Mouse (Mus musculus): Measurements from ENCODE around the gene Hsf2bp. TPM values are rescaled to one million over a fixed set of nuclear protein-coding genes. Genes with fewer than 3 reads are reported as not detected.
"Not testable (repeated sequence)": the region's sequence is repeated elsewhere in the genome, so short reads cannot be mapped to it uniquely, and the experiment has no call there.

The Hsf2bp gene
- total RNA-seq (2021), result under 1 TPM; 0.95 to 0.98 TPM

- peak; percentile 78 for DNase-seq
Observed at GRCm38 (mm10) chr17:32035609-32036508, at the start of gene Hsf2bp, which contains the start of gene Rrp1b. TSS of gene Hsf2bp (minus strand) at chr17:32036349. TSS of gene Rrp1b (plus strand) at chr17:32036100.

DNA sequence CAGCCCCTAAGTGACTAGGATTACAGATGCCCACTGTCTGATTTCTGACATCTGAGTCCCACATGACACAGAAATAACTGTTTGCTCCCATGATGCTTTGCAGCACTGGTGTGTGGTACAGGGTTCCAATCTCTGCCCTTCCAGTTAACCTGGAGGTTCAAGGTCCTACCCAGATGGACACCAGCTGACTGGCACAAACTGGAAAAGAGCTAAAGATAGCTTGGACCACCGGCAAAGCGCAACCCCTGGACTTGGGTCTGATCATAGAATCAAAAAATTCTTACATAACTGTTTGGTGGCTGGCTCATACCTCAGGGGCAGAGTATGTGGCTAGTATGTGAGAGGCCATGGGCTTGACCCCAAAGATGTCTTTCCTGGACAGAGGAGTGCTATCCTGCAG, 47.2 kb upstream of the Hsf2bp start:
- DNase-seq, result no peak

- peak; percentile 75 for DNase-seq
Observed at GRCm38 (mm10) chr17:32075164-32075563, 39.0 kb upstream of the Hsf2bp start.

- no peak for DNase-seq
Observed at GRCm38 (mm10) chr17:32074658-32075057, 38.5 kb upstream of the Hsf2bp start.

GRCm38 (mm10) chr17:32073359-32073758, 37.2 kb upstream of the Hsf2bp start:
- peak; percentile 94 for DNase-seq

DNA sequence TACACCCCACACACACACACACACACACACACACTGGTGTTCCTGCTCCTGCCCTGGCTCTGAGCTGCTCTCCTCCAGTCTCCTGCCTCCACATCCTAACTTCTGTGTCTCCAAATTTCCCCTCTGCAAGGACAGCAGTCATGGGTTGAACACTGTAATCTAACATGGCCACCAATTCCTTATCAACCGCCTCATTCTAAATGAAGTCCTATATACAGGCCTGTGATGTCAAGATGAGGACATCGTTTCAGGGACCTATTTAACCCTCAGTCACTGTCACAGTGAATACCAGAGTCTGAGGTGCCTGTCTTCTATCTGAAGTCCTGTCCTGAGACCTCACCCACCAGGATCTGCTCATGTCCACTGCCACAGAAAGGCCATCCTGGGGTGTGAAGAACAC, 32.7 kb upstream of the Hsf2bp start:
- no peak for DNase-seq

DNA sequence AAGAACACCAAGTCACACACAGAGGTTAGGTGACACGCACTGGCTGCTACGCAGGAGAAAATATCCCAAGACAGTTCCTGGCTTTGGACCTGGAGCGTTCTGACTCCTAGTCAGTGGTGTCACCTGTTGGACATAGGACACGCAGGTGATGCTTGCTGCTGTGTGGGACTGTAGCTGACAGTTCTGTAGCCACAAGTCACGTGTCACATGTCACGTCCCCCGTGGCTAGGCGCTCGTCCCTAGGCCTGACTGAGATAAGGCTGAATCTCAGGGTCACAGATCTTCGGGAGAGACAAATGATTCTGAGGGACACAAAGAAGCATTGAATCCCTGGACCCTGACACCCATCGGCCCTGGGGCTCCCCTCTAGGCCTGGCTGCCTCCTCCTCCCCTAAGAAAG, 32.2 kb upstream of the Hsf2bp start:
- DNase-seq, result no peak

DNA sequence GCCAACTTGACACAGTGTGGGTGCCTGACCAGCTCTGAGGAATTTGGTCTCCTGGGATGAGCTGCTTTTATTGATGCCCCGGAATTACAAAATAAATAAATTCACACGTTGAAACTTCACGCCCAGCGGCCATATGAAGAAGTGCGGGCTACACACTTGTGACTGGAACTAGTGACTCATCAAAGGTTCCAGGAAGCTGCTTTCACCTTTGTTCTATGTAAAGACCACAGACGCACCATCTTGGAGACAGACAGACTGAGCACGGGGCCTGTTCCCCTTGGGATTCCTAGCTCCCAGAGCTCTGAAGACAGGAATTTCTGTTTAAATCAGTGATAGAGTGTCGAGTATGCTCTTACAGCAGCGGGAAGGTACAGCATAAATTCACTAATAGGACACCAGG, 31.4 kb upstream of the Hsf2bp start:
- no peak for DNase-seq

- not testable (repeated sequence) for DNase-seq
Observed at GRCm38 (mm10) chr17:32064762-32065161, 28.6 kb upstream of the Hsf2bp start.

DNA sequence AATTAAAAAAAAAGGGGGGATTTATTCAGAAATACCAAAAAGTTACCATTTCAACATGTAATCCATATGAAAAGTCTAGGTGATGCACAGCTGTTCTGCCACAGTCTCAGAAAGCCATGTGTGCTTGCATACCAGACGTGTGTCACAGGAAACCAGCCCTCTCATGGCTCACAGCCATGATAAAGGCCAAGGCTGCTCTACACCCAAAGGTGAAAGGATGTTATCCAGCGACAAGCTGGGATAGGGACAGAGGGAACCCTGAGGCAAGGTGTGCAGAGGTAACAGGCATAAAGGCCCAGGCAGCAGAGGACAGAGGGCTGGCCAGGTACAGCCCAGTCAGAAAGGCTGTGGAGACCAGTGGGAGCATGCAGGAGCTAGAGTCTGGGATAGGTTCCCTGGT, 27.5 kb upstream of the Hsf2bp start:
- no peak for DNase-seq

GRCm38 (mm10) chr17:32061219-32061618, 25.1 kb upstream of the Hsf2bp start:
- no peak for DNase-seq

DNA sequence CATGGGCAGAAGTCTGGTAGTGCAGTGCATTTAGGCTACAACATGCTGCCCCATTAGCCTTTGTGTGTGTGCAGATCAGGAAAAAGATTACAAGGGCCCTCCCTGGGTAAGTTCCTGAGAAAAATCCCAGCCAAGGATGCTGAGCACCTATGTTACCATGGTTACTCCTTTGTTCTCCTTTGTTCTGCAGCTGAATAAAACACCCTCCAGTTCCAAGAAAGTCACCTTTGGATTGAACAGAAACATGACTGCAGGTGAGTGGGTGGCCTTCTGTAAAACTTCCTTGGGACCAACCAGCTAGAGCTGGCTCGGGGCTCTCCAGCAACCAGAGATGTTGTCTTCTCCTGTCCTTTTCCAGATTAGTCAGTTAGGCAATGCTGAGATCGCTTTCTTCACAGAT, 22.9 kb upstream of the Hsf2bp start:
- no peak for DNase-seq

- no peak for DNase-seq
Observed at GRCm38 (mm10) chr17:32057843-32058242, 21.7 kb upstream of the Hsf2bp start.

DNA sequence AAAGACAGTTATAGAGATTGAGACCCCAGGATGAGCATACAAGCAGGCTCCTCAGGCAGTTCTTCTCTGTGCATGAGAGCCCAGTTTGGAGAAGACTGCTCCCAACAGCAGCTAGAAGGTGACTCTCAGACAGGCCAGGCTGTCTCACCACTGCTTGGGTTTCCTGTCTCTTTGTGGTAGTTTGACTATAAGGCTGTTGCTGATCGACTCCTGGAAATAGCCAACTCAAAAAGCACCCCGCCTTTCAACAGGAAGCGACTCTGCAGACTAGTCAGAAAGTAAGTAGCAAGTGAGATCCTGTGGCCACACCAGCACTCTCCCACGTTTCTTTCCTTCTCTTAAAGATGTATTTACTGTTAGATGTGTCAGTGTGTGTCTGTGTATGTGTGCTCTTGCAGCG, 17.5 kb upstream of the Hsf2bp start:
- DNase-seq, result no peak

GRCm38 (mm10) chr17:32052237-32053080, 16.3 kb upstream of the Hsf2bp start:
- peak; percentile 42 for DNase-seq

DNA sequence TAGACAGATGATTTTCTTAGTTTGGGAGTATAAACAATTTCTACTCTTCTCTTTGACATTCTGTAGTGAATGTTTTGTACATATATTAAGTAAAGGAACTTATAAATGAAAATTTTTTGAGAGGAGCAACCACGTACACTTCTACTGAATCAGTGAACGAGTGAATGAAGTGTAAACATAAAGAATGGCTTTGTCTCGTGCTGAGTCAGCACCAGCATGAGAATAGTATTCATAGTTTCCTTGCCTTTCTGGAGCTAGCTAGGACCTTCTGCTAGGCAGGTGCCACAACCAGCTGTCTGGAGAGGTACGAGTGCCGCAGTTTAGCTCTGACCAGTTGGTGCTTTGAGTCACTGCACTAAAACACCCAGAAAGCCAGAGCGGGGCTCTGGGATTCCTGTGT, 14.5 kb upstream of the Hsf2bp start:
- DNase-seq, result no peak

GRCm38 (mm10) chr17:32049914-32050313, 13.8 kb upstream of the Hsf2bp start:
- DNase-seq, result no peak

DNA sequence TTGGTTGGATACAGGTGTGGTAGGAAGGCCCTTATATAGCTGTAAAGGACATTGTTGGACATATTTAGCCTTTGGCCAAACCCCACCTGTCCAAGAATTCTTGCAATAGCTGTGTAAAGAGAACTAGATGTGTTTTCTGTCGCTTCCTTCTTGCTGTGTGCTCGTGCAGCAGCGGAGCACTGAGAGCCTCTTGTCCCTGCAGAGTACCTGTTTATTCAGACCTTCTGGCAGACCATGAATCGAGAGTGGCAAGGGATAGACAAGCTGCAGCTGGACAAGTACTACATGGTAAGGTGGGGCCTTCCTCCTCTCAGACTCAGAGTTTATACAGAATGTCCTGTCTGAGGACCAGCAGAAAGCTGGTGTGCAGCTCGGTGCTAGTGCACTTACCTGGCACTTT, 12.2 kb upstream of the Hsf2bp start:
- no peak for DNase-seq

GRCm38 (mm10) chr17:32046541-32046940, 10.4 kb upstream of the Hsf2bp start:
- no peak for DNase-seq

- DNase-seq, result no peak
Observed at GRCm38 (mm10) chr17:32040263-32040662, 4.1 kb upstream of the Hsf2bp start.

DNA sequence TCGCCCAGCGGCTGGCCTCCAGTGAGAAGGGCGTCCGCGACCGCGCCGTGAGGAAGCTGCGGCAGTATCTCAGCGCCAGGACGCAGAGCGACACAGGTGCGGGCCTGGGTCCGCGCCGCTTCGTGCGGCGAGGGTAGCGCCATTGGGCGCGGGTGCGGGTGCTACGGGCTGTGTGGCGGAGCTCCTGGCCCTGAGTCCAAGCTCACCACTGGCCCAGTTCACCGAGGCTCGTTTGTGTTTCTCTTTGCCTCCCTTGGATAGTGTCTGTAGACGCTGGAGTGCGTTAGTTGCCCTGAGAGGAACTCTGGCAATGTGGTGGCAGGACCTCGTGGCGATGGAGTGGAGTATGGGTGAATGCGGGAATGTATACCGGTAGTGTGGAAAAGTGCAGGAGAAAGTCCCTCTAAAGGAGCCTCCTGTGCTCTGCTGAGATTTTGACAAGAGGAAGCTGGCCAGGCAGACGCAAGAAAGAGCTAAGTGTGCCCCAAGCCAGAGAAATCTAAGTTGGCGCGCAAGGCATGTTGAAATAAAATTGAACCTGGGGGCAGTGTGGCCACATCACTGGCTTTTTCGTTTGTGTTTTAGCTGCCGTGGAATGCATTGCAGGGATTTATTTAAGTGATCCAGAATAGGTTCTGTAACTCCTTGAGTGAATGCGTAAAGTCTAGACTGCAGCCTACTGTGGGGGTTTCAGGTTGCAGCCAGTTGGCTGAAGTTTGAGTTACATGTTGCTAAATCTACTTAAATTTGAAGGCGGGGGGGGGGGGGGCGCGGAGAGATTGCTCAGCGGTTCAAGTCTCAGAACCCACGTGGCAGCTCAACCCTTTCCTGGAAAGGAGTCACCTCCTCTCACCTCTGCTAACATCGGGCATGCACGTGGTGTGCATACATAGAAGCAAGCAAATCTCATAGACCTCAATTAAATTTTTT, 625 bp upstream of the Hsf2bp start:
- no peak for DNase-seq

GRCm38 (mm10) chr17:32034322-32034721, 1.8 kb downstream of the Hsf2bp start:
- no peak for DNase-seq

Data from heart, postnatal 4 days (tissue).